Mouse (Mus musculus) layer of hippocampus, adult 2 months (tissue): ENCODE measurements around the gene Flad1. TPM values are rescaled to one million over a fixed set of nuclear protein-coding genes. Genes with fewer than 3 reads are reported as not detected.

Source experiments
- DNase-seq, 2 experiments: peaks; one replicate each; pipeline ENCODE4 v3.0.0; 2022; ENCODE audit warnings: low spot score in 2 of 2
- H3K27ac ChIP-seq: fragments of 200-600 bp; 2 replicates; pipeline ENCODE4 v1.8.1; 2022
- H3K4me3 ChIP-seq: fragments of 200-600 bp; 2 replicates; pipeline ENCODE4 v1.8.1; 2022; ENCODE audit warnings: mild to moderate bottlenecking
- CTCF ChIP-seq: fragments of 200-600 bp; conservative IDR thresholded peaks from 2 replicates; pipeline ENCODE4 v1.8.1; 2022; ENCODE audit warnings: antibody characterized with exemption, mild to moderate bottlenecking, moderate library complexity
- long read RNA-seq, 2 experiments: library from polyadenylated mRNA; stranded (forward); transcript quantifications; one replicate each; pipeline ENCODE4 v2.0.0; 2021; ENCODE audit warnings: borderline mapping rate in 2 of 2
- total RNA-seq, 2 experiments: library from RNA; stranded (reverse); gene quantifications; 2 replicates each; pipeline ENCODE4 v1.2.3; 2021

Gene Flad1
- total RNA-seq, result 10 to 100 TPM; 37.2 to 39.8 TPM
- long read RNA-seq, experiment 1, transcript Flad1-202 (8 exons, 2,238 nt), result major isoform, 10 of 29 reads
- long read RNA-seq, experiment 1, transcript Flad1-204 (8 exons, 2,892 nt), result major isoform, 10 of 29 reads
- long read RNA-seq, experiment 1, partial matches to known transcripts, result 0 of 29 reads
- long read RNA-seq, experiment 1, other reads (novel, unspliced or antisense), result 9 of 29 reads
- long read RNA-seq, experiment 2, transcript Flad1-202 (8 exons, 2,238 nt), result minor isoform, 6 of 48 reads
- long read RNA-seq, experiment 2, transcript Flad1-204 (8 exons, 2,892 nt), result major isoform, 19 of 48 reads
- long read RNA-seq, experiment 2, partial matches to known transcripts, result 2 of 48 reads
- long read RNA-seq, experiment 2, other reads (novel, unspliced or antisense), result 21 of 48 reads

GRCm38 (mm10) chr3:89411490-89412393, at the start of gene Flad1:
TSS of gene Flad1 (minus strand) at chr3:89411870.
- peak; percentile 99 for DNase-seq
- Histone ChIP-seq H3K27ac (peak within 1 kb of the TSS; percentile 89), H3K4me3 (peak within 1 kb of the TSS; percentile 56)
- no peak for TF ChIP-seq CTCF

GRCm38 (mm10) chr3:89458965-89459807, 47.5 kb upstream of the Flad1 start:
- DNase-seq, result peak; percentile 85 to 92
- Histone ChIP-seq H3K27ac (peak overlapping the region; percentile 94), H3K4me3 (peak overlapping the region; percentile 62)
- TF ChIP-seq CTCF, result no peak

GRCm38 (mm10) chr3:89458372-89458964, 46.8 kb upstream of the Flad1 start:
- Histone ChIP-seq H3K27ac (peak overlapping the region; percentile 94), H3K4me3 (peak overlapping the region; percentile 62)
- TF ChIP-seq CTCF, result no peak
- DNase-seq, result no peak

GRCm38 (mm10) chr3:89456726-89457665, 45.3 kb upstream of the Flad1 start:
- H3K27ac ChIP-seq, result no peak overlapping the region

GRCm38 (mm10) chr3:89455786-89456285, 44.2 kb upstream of the Flad1 start:
- H3K4me3 ChIP-seq, result no peak overlapping the region
- no peak for DNase-seq
- no peak for TF ChIP-seq CTCF
- no peak overlapping the region for H3K27ac ChIP-seq

More at GRCm38 (mm10) chr3:89456726-89457665, 45.3 kb upstream of the Flad1 start:
- no peak overlapping the region for H3K4me3 ChIP-seq
- DNase-seq, result peak; percentile 43 to 70
- peak; percentile 72 for TF ChIP-seq CTCF

GRCm38 (mm10) chr3:89454401-89455177, 42.9 kb upstream of the Flad1 start, which contains the start of gene Pmvk:
TSS of gene Pmvk (plus strand) at chr3:89454541.
- no peak for TF ChIP-seq CTCF
- Histone ChIP-seq H3K4me3 (no peak within 1 kb of the TSS), H3K27ac (no peak within 1 kb of the TSS)
- no peak for DNase-seq

GRCm38 (mm10) chr3:89451916-89452315, 40.2 kb upstream of the Flad1 start:
- Histone ChIP-seq H3K4me3 (no peak overlapping the region), H3K27ac (no peak overlapping the region)
- no peak for DNase-seq
- no peak for TF ChIP-seq CTCF

GRCm38 (mm10) chr3:89449541-89449940, 37.9 kb upstream of the Flad1 start:
- TF ChIP-seq CTCF, result peak; percentile 92
- DNase-seq, result peak; percentile 75 to 76
- no peak overlapping the region for H3K27ac ChIP-seq
- no peak overlapping the region for H3K4me3 ChIP-seq

GRCm38 (mm10) chr3:89448720-89449537, 37.3 kb upstream of the Flad1 start:
- no peak overlapping the region for H3K27ac ChIP-seq
- TF ChIP-seq CTCF, result no peak
- DNase-seq, result no peak
- no peak overlapping the region for H3K4me3 ChIP-seq
